In the genomic region with DNA sequence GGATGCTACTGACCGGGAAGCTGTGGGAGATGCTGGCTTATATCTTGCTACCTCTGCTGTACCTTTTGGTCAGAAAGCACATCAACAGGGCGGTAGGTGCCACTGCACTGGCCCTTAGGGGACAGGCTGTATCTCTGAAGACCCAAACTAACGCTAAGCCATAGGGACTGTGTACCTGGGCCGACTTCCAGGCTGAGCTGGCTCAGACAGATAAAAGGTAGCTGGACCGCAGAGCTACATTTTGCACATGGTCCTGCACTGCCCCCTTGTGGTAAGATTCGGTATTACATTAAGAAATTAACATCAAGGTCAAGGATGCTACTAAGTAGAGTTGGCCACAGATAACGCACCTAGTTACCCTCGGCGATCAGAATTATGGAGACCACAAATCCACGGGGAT, we compare ENCODE assay signal across 8 mouse cellular contexts. TPM values are rescaled to one million over a fixed set of nuclear protein-coding genes. Genes with fewer than 3 reads are reported as not detected.
DNase-seq lines count a peak whose midpoint lies in the region; ATAC-seq and TF ChIP-seq lines count a peak whose summit lies in the region.

No protein-coding gene starts in this region.

- intact Hi-C loops in heart, postnatal 25 days (cut with DNase I), result loop anchor here (1.0 to 5.0 kb wide), 2 partner anchors 64 to 292 kb away; no protein-coding TSS in a partner anchor

- H3K4me2 ChIP-seq in kidney, embryonic 15.5 days, result no peak overlapping the region

- ATAC-seq in kidney, embryonic 15.5 days (replicated peaks; ENCODE audit: low FRiP score), result no peak
- ATAC-seq in megakaryocyte progenitor cell, adult 5-6 weeks (replicated peaks; ENCODE audit: poor library complexity), result peak; percentile 93

- H3K9ac ChIP-seq in kidney, embryonic 15.5 days, result no peak overlapping the region

- no peak overlapping the region for H3K27ac ChIP-seq in kidney, embryonic 15.5 days
- H3K27ac ChIP-seq in bone marrow macrophage, adult 2 months (ENCODE audit: insufficient read depth, low read depth, low read length), result no peak overlapping the region
- no peak overlapping the region for H3K27ac ChIP-seq in embryonic fibroblast, embryonic 13.5 days (ENCODE audit: insufficient read depth, low read length)

- DNase-seq in kidney, adult 11 months, result peak; percentile 38
- peak; percentile 27 for DNase-seq in heart, postnatal 25 days (ENCODE audit: low spot score)
- peak; percentile 40 to 81 for DNase-seq in layer of hippocampus, postnatal 14 days (ENCODE audit: low spot score in 2 of 2)
- DNase-seq in skeletal muscle tissue, adult 2 months (ENCODE audit: low read depth, low spot score), result peak; percentile 83

- no peak for TF ChIP-seq POLR2A in bone marrow macrophage, adult 2 months (IDR thresholded peaks at IDR 0.05; ENCODE audit: borderline replicate concordance, low read depth, low read length)
- no peak for TF ChIP-seq POLR2A in embryonic fibroblast, embryonic 13.5 days (IDR thresholded peaks at IDR 0.05; ENCODE audit: low read depth, low read length)

- H3K4me1 ChIP-seq in kidney, embryonic 15.5 days, result peaks cover 12% of the 10 kb centered on the region
- H3K4me1 ChIP-seq in bone marrow macrophage, adult 2 months (ENCODE audit: control insufficient read depth, insufficient read depth, low read length), result no peaks in the 10 kb centered on the region
- no peaks in the 10 kb centered on the region for H3K4me1 ChIP-seq in embryonic fibroblast, embryonic 13.5 days (ENCODE audit: control insufficient read depth, insufficient read depth, low read length)

- H3K27me3 ChIP-seq in kidney, embryonic 15.5 days, result peaks cover 18% of the 10 kb centered on the region

- no peak overlapping the region for H3K4me3 ChIP-seq in kidney, embryonic 15.5 days (replicated peaks)
- no peak overlapping the region for H3K4me3 ChIP-seq in bone marrow macrophage, adult 2 months (ENCODE audit: insufficient read depth, low read length)
- no peak overlapping the region for H3K4me3 ChIP-seq in embryonic fibroblast, embryonic 13.5 days (ENCODE audit: insufficient read depth, low read length)

- no peaks in the 10 kb centered on the region for H3K9me3 ChIP-seq in kidney, embryonic 15.5 days (replicated peaks)

- no peaks in the 10 kb centered on the region for H3K36me3 ChIP-seq in kidney, embryonic 15.5 days

- 21% methylated on average over 10 of the region's 10 CpGs for WGBS in kidney, embryonic 15.5 days

- TF ChIP-seq CTCF in bone marrow macrophage, adult 2 months (IDR thresholded peaks at IDR 0.05; ENCODE audit: low read depth, low read length), result peak; percentile 69
- peak; percentile 69 for TF ChIP-seq CTCF in embryonic fibroblast, embryonic 13.5 days (IDR thresholded peaks at IDR 0.05; ENCODE audit: borderline replicate concordance, insufficient read depth, low read length)

RNA-seq across cellular contexts. Expression of a gene that starts 11.7 kb away (rescaled TPM):
- 0.51 and 0.53 TPM in 2 replicates for polyA plus RNA-seq in kidney, embryonic 15.5 days (2015; fragmentation: Nextera tagmentation; extraction: Ambion mirVana)
- polyA plus RNA-seq in bone marrow macrophage, adult 2 months (2012; ENCODE audit: insufficient read depth, insufficient read length, missing spikeins), result 4.8 and 5.1 TPM in 2 replicates
- polyA plus RNA-seq in embryonic fibroblast, embryonic 13.5 days (2011; ENCODE audit: insufficient read length, low read depth, missing spikeins), result 2.0 and 2.3 TPM in 2 replicates
- 10 to 100 TPM; 34.8 to 37.8 TPM for total RNA-seq in heart, postnatal 25 days (2021)
- total RNA-seq in layer of hippocampus, postnatal 14 days (2021), result 1 to 10 TPM; 1.1 to 1.4 TPM
- 0.89 and 1.6 TPM in 2 replicates for total RNA-seq in megakaryocyte progenitor cell, adult 5-6 weeks (2015)
- 1.7 and 1.9 TPM in 2 replicates for total RNA-seq in megakaryocyte progenitor cell, adult 5-6 weeks (2017)

RNA-seq across cellular contexts. Expression of a gene that starts 20.2 kb away (rescaled TPM):
- 1.6 and 2.7 TPM in 2 replicates for polyA plus RNA-seq in kidney, embryonic 15.5 days (2015; fragmentation: Nextera tagmentation; extraction: Ambion mirVana)
- 0.43 TPM in 1 of 2 replicates, not detected in the other for polyA plus RNA-seq in bone marrow macrophage, adult 2 months (2012; ENCODE audit: insufficient read depth, insufficient read length, missing spikeins)
- 0.83 TPM in 1 of 2 replicates, not detected in the other for polyA plus RNA-seq in embryonic fibroblast, embryonic 13.5 days (2011; ENCODE audit: insufficient read length, low read depth, missing spikeins)
- total RNA-seq in heart, postnatal 25 days (2021), result under 1 TPM in 1 of 2 experiments, not detected in 1; 0.31 TPM
- 1 to 10 TPM; 4.2 to 5.3 TPM for total RNA-seq in layer of hippocampus, postnatal 14 days (2021)
- not detected in 2 replicates for total RNA-seq in megakaryocyte progenitor cell, adult 5-6 weeks (2015)
- not detected in 2 replicates for total RNA-seq in megakaryocyte progenitor cell, adult 5-6 weeks (2017)

RNA-seq across cellular contexts. Expression of a gene that starts 49.9 kb away (rescaled TPM):
- polyA plus RNA-seq in kidney, embryonic 15.5 days (2015; fragmentation: Nextera tagmentation; extraction: Ambion mirVana), result not detected in 2 replicates
- not detected in 2 replicates for polyA plus RNA-seq in bone marrow macrophage, adult 2 months (2012; ENCODE audit: insufficient read depth, insufficient read length, missing spikeins)
- polyA plus RNA-seq in embryonic fibroblast, embryonic 13.5 days (2011; ENCODE audit: insufficient read length, low read depth, missing spikeins), result not detected in 2 replicates
- total RNA-seq in heart, postnatal 25 days (2021), result not detected
- not detected for total RNA-seq in layer of hippocampus, postnatal 14 days (2021)
- total RNA-seq in megakaryocyte progenitor cell, adult 5-6 weeks (2015), result 0.25 TPM in 1 of 2 replicates, not detected in the other
- total RNA-seq in megakaryocyte progenitor cell, adult 5-6 weeks (2017), result not detected in 2 replicates

Comparison
In these comparisons a context has a peak if more than half of its experiments do, and no peak if none do; other contexts are left out.
1. DNase-seq: peak in every context shown above with its lines; median percentile 83 in skeletal muscle tissue, adult 2 months; 60 in layer of hippocampus, postnatal 14 days; 38 in kidney, adult 11 months; 27 in heart, postnatal 25 days.
2. RNA of a gene that starts 11.7 kb away (total RNA-seq): 34.8 to 37.8 TPM in heart, postnatal 25 days; 0.89 to 1.9 TPM in megakaryocyte progenitor cell, adult 5-6 weeks and 1.1 to 1.4 TPM in layer of hippocampus, postnatal 14 days; every median in the first group is over 10 times any median in the second.